Mouse (Mus musculus): ENCODE measurements around the gene Mb21d2. TPM values are rescaled to one million over a fixed set of nuclear protein-coding genes. Genes with fewer than 3 reads are reported as not detected.

Mb21d2 gene
- total RNA-seq, 2 experiments from 2014 or later: not detected

- no peak for ATAC-seq (replicated peaks; ENCODE audit: poor library complexity, severe bottlenecking)
Observed at GRCm38 (mm10) chr16:28902620-28903565, 26.6 kb downstream of the Mb21d2 start.

GRCm38 (mm10) chr16:28899161-28899540 is 30.3 kb downstream of the Mb21d2 start:
- no peak for ATAC-seq (replicated peaks; ENCODE audit: poor library complexity, severe bottlenecking)

GRCm38 (mm10) chr16:28898509-28899160 is 30.8 kb downstream of the Mb21d2 start:
- ATAC-seq (replicated peaks; ENCODE audit: poor library complexity, severe bottlenecking): no peak

GRCm38 (mm10) chr16:28896571-28896970 is 32.9 kb downstream of the Mb21d2 start:
- ATAC-seq (replicated peaks; ENCODE audit: poor library complexity, severe bottlenecking): no peak

- no peak for ATAC-seq (replicated peaks; ENCODE audit: poor library complexity, severe bottlenecking)
Observed at GRCm38 (mm10) chr16:28894872-28895271, 34.6 kb downstream of the Mb21d2 start.

- ATAC-seq (replicated peaks; ENCODE audit: poor library complexity, severe bottlenecking): no peak
Observed at GRCm38 (mm10) chr16:28893266-28893665, 36.2 kb downstream of the Mb21d2 start.

GRCm38 (mm10) chr16:28886201-28886745 is 43.2 kb downstream of the Mb21d2 start:
- no peak for ATAC-seq (replicated peaks; ENCODE audit: poor library complexity, severe bottlenecking)

GRCm38 (mm10) chr16:28885474-28885873 is 44.0 kb downstream of the Mb21d2 start:
- no peak for ATAC-seq (replicated peaks; ENCODE audit: poor library complexity, severe bottlenecking)

- no peak for ATAC-seq (replicated peaks; ENCODE audit: poor library complexity, severe bottlenecking)
Observed at GRCm38 (mm10) chr16:28884661-28885060, 44.8 kb downstream of the Mb21d2 start.

GRCm38 (mm10) chr16:28883649-28884048 is 45.8 kb downstream of the Mb21d2 start:
- ATAC-seq (replicated peaks; ENCODE audit: poor library complexity, severe bottlenecking): no peak

- ATAC-seq (replicated peaks; ENCODE audit: poor library complexity, severe bottlenecking): no peak
Observed at GRCm38 (mm10) chr16:28882687-28883428, 46.6 kb downstream of the Mb21d2 start.

- ATAC-seq (replicated peaks; ENCODE audit: poor library complexity, severe bottlenecking): no peak
Observed at GRCm38 (mm10) chr16:28881787-28882186, 47.7 kb downstream of the Mb21d2 start.

- ATAC-seq (replicated peaks; ENCODE audit: poor library complexity, severe bottlenecking): no peak
Observed at GRCm38 (mm10) chr16:28880756-28881155, 48.7 kb downstream of the Mb21d2 start.

- no peak for ATAC-seq (replicated peaks; ENCODE audit: poor library complexity, severe bottlenecking)
Observed at GRCm38 (mm10) chr16:28880307-28880681, 49.2 kb downstream of the Mb21d2 start.

GRCm38 (mm10) chr16:28879636-28880306 is 49.7 kb downstream of the Mb21d2 start:
- ATAC-seq (replicated peaks; ENCODE audit: poor library complexity, severe bottlenecking): no peak

- no peak for ATAC-seq (replicated peaks; ENCODE audit: poor library complexity, severe bottlenecking)
Observed at GRCm38 (mm10) chr16:28877162-28877662, 52.3 kb downstream of the Mb21d2 start.

- ATAC-seq (replicated peaks; ENCODE audit: poor library complexity, severe bottlenecking): no peak
Observed at GRCm38 (mm10) chr16:28873404-28873895, 56.0 kb downstream of the Mb21d2 start.

- no peak for ATAC-seq (replicated peaks; ENCODE audit: poor library complexity, severe bottlenecking)
Observed at GRCm38 (mm10) chr16:28870860-28871259, 58.6 kb downstream of the Mb21d2 start.

GRCm38 (mm10) chr16:28870456-28870855 is 59.0 kb downstream of the Mb21d2 start:
- ATAC-seq (replicated peaks; ENCODE audit: poor library complexity, severe bottlenecking): no peak

GRCm38 (mm10) chr16:28868864-28869263 is 60.6 kb downstream of the Mb21d2 start:
- ATAC-seq (replicated peaks; ENCODE audit: poor library complexity, severe bottlenecking): no peak

Data from granulocyte monocyte progenitor cell, adult 5-6 weeks (primary cell).